Mouse (Mus musculus) mesoderm, embryonic 11.5 days (tissue): ENCODE measurements around the gene Stk17b.

ENCODE experiments used
- DNase-seq: peaks from one replicate; pipeline ENCODE4 v3.0.0-alpha.2; 2012; ENCODE audit warnings: low read depth, low spot score

Gene Stk17b

DNA sequence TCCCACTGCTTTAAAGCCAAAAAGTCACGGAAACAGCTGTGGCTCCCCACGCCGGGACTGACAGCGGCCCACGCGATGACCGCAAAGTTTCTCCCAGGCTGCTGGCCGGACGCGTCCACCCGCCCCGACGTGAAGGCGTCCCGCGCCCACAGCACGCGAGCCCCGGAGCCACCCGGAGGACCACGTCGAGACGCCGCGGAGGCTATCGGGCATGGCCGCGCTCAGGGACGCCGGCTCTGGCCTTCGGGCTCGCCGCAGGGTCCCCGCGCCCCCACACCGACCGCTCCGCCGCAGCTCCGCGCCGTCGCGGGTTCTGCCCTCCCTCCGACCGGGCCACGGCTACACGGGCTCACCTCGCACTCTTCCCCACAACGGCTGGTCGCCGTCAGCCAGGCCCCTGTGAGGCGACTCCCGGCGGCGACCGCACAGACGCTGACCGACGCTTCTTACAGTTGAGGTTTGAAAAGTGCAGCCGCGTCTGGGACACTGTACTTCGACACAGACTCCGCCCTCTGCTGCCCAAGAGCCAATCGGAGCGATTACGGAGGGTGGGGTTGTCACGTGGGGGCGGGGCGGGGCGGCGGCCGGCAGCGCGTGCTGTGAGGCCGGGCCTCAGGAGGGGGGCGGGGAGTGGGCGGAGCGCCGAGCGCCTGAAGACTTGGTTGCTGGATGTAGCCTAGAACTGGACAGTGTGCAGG is at the start of gene Stk17b:
TSS of gene Stk17b (minus strand) at position 504 of the 698 bp plus-strand sequence.
- peak; percentile 93 for DNase-seq

DNA sequence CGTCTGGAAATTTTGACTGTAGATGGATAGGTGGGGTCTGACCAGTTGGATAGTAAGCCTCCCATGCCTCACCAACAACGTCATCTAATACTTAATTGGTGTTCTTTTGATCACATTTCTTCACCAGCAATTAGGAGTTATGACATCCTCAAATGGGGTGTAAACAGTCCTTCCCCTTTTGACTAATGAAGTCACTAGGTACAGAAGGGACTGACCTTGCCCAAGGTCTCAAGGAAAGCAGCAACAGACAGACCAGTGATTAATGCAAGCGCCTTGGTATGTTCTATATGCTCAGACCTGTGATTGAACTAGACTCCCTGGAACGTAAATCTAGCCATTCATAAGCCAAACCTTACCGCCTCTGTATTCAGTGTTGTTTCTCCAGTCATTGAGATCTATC is 45.3 kb upstream of the Stk17b start:
- no peak for DNase-seq

DNA sequence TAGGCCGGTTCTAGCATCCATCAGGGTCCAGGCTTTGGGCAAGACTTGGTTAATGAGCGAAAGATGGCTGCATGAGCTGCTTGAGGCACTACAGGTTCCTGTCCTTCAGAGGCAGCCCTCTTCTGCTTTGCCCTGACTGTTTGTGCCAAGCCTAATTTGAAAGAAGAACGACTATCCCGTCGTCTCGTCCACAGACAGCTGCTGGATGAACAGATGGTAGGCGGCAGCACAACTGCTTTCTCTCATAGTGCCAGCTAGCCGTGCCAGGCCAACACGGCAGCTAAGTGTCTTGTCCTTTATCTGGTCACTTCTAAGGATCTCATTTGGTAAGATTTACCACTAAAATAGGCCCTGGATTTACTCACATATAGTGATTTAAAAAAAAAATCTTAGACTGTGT is 44.1 kb upstream of the Stk17b start:
- DNase-seq, result no peak

DNA sequence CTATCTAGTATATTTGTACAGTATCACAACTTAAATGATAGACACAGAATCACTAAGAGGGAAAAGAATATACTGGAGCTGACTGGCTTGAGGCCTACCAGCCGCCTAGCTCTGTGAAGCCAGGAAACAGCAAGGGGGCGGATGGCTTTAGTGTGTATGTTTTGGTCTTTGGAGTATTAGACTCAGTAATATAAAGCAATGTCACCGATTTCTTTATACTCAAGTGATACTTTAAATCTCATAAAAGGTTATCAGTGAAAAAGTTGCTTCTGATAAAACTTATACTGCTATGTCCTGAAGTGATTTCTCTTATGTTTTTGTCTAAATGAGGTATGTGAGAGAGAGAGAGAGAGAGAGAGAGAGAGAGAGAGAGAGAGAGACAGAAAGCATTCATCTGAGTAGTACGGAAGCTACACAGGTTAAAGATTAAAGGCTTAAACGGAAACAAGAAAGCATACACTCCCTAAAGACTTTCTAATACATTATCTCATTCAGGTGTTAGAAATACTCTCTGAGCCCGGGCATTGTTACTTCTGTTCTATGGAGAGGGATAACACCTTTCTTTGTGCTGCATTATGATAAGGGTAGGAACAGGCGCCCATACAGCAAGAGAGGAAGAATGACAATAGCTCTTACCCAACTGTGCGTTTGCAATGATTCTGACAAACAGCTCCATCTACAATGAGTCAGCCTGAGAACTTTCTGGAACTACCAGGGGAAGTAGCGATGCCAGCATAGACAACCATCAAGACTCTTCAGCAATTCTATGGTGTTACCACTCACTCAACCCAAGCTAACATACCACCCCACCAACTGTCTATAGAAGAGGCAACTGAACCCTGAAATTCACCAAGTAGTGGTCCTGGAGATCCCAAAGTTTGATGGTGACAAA is 39.7 kb upstream of the Stk17b start:
- no peak for DNase-seq

DNA sequence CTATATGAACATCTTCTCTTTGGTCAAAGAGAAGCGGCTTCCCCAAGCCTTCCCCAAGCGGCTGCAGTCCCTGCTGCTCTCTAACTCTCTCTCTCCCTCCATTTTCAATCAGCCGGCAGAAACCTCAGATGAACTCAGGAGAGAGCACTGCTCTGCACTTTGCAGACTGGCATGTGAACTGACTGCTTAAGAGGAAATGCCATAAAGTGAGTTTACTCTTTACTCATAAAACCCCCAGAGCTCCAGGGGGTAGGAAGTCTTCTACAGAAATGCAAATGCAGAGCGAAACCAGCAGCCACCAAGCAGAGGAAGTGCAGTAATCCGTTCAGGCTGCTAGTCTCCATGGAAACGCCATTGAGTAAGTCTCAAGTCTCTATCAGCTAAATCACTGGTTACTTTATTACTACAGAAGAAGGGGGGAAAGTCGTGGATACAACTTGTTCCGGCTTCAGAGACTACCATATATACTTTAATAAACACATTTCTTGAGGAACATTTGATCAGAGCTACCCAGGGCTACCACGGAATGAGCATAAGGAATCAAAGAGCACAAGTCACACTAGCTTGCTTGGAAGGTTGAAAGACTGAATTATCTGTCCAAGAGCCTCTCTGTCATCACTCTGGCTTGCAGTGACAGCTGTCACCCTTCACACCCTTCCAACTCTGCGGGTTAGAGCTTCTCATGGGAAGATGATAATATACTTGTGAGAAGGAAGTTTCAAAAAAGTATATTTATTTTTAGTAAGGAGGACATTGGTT is 38.8 kb upstream of the Stk17b start:
- DNase-seq, result peak; percentile 74

DNA sequence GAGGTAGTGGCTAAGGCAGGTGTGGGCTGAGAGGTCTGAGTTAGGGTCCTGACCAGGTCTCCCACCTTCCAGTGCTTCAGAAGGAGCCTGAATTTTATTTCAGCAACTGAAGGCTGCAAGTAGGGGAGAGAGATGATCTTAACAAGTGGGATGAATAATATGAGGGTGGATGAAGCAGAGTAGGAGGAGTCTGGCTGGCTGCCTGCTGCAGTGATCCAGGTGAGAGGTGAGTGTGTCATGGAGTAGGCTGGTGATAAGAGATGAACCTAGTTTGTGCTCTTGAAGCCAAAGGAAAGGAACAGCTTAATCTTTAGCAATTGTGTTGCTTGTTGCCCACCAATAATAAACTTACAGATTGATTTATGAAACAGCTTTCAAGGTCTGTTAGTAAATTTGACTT is 37.0 kb upstream of the Stk17b start:
- DNase-seq, result no peak

DNA sequence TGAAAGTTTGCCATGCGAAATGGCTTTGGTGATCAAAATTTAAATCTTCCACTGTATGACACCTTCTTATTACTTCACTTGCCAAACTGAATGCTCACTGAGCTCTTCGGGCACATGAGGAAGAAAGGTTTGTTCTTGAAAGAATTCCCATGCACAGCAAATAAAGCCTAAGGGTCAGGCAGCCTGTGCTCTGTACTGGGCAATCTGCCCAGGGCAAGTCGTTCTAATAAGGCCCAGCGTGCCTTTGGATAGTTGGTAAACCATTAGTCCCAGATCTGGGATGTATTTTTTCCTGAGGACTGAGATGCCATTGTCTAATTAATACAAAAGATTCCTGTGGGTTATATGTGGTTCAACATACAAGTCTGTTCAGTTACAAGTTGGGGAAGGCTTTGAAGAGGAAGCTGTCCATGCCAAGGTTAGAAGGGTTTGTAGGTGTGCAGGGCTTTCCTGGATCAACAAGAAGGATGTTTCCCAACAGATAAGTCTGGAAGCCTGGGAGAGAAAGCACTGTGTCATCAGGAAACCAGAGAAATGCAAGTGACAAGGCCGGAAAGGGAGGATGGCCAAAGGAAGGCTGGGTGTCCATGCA is 35.1 kb upstream of the Stk17b start:
- DNase-seq, result no peak

DNA sequence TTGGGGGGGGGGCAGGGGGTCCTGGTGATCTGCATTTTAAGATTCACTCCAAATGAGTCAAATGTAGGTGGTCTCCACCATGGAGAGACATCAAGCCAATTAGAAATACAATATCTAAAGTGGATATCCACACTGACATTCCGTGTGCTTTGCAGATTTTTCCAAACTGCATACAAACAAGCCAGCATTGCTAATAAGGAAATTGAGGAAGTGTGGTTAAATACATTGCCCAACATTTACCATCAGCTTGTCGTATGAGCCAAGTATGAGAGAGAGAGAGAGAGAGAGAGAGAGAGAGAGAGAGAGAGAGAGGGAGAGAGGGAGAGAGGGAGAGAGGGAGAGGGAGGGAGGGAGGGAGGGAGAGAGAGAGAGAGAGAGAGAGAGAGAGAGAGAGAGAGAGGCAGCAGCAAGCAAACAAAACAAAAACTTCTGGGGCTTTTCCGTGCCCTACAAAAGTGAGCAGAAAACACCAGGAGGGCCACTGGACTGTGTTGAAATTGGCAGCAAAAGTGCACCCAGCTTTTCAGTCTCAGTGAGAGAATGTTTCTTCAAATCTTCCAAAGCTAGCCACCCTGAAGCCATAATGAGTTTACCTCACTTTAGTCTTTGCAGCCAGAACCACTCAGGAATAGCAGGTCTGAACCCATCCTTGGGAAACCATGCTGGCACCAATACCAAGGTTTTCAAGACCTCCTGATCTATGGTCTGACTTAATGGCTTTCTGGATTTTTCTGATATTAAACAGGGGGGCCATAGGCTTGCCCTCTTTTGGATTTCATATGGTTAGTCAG is 33.2 kb upstream of the Stk17b start:
- DNase-seq, result no peak

DNA sequence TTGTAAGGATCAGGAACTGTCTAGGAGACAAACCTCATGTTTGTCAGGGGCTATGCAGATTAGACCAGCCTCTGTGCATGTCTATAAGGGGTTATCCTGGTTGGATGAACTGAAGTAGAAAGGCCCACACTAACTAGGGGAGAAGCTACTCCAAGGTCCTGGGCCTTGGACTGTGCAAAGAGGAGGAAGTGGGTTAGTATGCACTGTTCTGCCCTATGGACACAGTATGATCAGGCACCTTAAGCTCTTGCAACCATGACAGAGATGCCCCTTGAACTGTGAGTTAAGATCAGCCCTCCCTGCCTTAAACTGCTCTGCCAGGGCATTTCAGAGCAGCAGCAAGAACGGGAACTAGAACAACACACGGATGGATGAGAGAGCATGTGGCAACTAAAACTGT is 31.3 kb upstream of the Stk17b start:
- DNase-seq, result no peak

DNA sequence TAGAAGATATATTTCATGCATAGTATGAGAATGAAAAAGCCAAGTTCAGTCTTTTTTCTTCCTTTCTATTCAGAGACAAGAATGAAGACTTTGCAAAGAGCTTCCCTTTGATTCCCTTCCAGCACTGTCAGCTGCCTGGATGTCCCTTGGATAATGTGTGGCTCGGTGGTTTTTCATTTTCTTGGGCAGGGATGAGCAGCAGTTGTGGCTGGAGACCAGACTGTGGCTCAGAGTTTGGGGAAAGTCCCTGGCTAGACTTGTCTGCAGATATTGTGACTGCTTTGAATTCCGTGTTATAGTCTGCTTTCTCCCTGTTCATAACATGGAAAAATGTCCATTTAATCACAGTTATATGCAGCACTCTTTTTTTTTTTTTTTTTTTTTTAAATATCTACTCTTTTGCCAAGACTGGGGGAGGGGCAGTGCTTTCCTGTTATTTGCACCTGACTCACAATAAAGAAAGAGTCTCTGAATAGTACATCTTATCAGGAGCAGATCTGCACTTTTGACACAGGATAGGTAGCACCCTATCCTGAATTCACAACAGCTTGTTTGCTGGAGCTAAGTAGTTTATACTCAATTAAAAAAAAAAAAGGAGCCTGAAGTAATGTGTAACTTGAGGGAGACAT is 29.2 kb upstream of the Stk17b start:
- no peak for DNase-seq

DNA sequence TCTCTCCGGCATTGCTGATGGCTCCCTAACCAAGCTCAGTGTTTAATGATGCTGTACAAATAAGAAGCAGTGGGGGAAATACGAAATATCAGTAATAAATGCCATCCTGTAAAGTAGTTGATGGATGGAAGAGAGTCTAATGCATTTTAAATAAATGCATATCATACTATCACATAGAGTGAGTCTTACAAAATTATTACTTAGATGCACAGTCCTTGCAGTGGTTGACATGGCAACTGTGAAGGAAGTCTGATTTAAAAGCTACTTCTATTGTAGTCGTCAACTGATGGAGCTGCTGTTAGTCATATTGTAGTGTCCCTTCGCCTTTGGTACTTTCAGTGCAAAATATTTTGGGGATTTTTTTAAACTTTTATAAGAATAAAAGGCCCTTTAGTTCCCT is 26.9 kb upstream of the Stk17b start:
- DNase-seq, result no peak

DNA sequence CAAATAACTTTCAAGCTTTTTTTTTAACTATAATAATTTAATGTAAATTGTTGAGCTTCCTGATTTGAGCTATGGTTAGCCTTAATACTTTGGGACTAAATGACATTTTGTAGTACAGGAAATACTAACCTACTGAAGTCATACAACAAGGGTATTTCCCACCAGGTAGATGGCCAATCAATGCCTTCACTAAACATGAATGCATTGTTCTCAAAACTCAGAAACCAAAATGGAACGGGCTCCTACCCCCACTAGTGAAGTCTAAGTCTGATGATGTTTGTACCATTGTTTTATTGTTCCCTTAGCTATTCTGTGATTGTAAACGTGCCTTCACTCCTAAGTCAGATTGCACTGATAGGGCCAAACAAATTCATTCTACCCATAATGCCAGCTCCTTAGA is 23.2 kb upstream of the Stk17b start:
- no peak for DNase-seq

DNA sequence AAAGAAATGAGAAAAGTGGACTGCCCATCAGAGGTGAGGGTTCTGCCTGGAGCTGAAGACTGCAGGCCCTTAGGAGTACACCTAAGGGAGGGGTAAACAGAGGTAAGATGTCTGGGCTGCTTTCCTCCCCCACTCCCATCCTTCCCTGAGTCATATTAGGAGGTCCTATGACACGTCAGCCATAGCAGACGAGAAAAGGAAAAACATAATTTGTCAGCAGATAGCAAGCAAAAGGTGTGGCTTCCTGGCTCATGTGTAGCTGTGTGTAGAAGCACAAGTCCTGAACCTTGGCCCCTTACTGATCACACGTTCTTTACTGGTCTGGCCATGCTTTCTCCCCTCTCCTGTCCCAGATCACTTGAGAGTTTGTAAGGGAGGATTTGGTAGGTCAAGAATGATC is 12.8 kb upstream of the Stk17b start:
- DNase-seq, result no peak

DNA sequence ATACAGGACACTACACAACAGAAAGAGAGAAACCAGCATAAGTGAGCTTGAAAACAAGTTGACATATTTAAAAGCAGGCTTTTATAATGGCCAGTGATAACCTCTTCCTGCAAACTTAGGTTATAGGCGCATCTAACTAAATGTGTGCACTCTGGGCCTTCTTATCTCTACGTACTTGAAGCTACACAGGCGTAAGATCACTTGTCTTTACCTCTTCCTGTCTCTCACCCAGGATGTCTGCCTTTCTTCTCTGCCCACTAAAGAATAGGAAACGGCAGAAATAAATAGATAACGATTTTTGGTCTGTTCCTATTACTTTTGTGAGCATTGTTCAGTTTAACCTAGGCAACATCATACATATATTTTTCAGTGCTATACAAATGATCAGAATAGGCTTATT is 12.1 kb upstream of the Stk17b start:
- DNase-seq, result no peak

DNA sequence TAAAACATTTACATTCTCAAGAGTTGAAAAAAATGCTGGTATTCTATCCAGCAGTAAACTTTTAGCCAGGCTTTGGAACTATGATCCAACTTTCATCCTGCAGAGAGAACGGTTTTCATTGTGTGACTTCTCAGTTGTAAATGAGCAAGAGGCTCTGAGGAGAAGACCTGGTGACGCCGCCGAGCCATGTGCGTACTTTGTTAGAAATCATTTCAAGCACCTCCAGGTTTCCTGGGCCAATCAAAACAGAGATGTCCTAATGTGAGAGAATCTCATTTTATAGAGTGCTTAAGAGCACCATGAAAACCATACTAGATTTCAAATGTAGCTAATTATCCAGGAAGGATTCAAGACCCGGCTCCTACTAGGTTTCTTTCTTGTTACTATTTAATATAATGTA is 11.2 kb upstream of the Stk17b start:
- no peak for DNase-seq

DNA sequence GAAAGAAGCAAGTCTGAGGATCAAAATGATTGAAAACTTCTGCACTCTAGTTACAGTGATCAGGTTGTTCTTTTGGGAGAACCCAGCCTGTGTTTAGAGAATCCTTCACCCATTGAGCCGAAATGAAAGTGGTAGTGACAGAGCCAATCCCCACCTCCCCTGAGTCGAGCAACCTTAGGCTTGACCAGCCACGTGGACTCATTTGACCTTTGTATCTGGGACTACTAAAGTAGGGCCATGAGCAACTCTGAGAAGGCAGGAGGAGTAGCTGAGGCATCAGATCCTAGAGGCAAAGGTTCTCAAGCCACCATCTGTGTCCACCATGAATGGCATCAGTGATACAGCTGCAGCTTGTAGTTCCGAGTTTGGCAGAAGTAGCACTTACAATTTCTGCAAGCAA is 10.6 kb upstream of the Stk17b start:
- no peak for DNase-seq

DNA sequence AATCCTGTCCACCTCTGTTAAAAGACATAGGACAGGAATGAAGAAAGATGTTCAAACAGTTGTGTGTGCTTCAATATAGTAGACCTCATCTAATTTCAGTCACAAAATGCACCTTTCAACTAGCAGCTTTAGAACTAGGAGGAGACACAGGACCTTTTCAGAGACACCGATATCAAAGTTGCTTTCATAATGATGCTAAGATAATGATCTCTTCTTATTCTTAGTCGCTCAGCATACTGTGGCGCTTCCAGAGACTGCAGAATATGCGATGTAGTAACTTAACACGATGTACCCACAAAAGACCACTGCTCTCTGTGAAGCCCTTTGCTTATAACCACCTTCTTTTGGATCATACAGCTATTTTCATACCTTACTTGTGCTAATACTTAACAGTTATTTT is 10.1 kb upstream of the Stk17b start:
- no peak for DNase-seq

DNA sequence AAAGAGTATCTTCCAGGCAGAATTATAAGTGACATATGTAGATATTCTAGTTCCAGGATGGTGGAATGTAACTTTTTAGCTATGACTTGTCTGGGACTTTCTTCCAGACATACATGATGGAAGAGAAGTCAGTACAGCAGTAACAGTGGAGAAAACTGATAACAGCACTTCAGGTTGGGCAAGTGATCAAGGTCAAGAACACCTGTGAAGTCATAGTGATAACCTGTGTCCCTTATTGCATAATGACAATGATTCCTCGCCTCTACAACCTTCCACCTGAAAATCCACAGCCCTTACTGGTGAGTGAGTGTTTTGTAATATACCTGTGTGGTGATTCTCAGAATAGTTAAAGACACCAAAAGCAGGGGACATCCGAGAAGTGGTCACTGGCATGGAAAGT is 9.3 kb upstream of the Stk17b start:
- no peak for DNase-seq

DNA sequence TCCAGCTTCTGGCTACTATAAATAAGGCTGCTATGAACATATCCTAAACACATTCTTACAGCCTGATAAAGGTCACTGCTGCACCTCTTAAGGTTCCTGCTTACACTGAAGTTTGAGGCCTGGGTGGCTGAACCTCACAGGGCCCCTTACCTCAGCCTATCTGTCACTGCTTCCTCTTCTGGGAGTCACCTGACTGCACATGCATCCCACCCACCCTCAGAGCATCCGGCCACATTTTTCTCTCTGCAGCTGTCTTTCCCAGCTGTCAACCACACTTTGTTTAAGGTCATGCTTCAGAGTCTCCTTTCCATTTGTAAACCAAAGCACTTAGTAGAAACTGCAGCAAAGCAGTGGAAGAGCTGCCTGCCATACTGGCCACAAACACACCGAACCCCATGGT is 6.3 kb upstream of the Stk17b start:
- DNase-seq, result no peak

DNA sequence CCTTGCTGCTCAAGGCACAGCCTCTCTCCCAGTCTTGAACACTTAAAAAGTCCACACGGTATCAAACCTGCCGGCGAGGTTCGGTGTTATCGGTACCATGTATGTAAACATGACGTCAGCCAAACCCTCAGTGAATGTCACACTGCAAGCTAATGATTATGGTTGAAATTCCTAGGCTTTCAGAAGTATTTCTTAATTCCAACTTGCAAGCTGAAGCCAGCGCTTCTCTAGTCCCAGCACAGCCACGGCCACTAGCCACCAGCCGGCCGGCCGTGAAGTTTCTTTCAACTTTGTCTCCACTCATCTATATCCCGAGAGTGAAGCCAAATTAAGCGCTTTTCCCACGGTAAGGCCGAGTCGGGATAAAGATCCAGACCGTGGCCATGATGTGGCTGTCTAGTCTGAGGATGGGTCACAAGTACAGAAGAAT is 718 bp downstream of the Stk17b start:
- DNase-seq, result peak; percentile 37

DNA sequence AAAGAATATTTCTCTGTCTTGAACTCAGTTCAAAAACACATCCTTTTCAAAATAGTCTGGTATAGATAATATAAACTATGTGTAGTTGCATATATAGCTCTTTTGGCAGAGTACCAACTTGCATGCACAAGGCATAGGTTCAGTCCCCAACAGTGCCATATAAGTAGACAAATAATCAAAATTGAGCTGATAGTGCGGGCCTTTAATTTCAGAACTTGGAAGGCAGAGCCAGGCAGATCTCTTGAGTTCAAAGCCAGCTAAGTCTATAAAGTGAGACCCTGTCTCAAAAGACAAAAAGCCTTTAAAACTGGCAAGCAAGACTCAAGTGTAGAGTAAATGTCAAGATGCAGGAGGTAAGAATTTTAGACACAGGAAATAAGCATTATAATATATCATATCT is 2.1 kb downstream of the Stk17b start:
- no peak for DNase-seq
